Mouse (Mus musculus): Measurements from ENCODE around the gene Ect2l.

DNA sequence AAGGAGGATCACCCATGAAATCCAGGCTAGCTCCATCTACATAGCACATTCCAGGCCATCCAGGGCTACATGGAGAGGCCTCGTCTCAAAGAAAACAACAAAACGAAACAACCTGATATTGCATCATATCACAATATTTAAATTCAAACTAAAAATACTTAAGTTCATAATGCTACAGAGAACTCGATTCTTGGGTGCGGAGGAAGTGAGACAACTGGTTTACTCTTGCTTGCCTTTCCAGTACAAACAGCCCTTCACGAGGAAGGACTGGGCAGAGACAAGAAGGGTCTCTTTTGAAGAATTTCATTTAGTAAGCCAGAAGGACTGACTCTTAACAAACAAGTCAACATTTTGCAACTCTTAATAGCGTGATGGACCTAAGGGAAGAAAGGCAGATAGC, 22.1 kb downstream of the Ect2l start:
- TF ChIP-seq CTCF (IDR thresholded peaks at IDR 0.05; ENCODE audit: insufficient read depth, low read length) (no peak), POLR2A (IDR thresholded peaks at IDR 0.05; ENCODE audit: borderline replicate concordance, extremely low read depth, low read depth, low read length) (no peak)

Data from lung, adult 2 months (tissue).